Mouse (Mus musculus): ENCODE measurements at regions not wholly inside any gene's neighbourhood (a gene's known extent, or its start where the extent isn't known, plus 50 kb on each side); places are given as distances from the start of the nearest gene placed in this dataset.

- no peak for TF ChIP-seq CTCF (IDR thresholded peaks at IDR 0.05; ENCODE audit: extremely low read depth, insufficient read length, insufficient replicate concordance, low read depth, low read length)
- no peak for TF ChIP-seq POLR2A (IDR thresholded peaks at IDR 0.05; ENCODE audit: low read depth, low read length)
These were observed 299.0 kb downstream of the Brinp2 start for GRCm38 (mm10) chr1:158056994-158057630.

Measured in small intestine, adult 2 months (tissue).